Mouse (Mus musculus) mature B cell (primary cell): ENCODE results near the gene Fancc.

Source experiments
- in situ Hi-C: fragments of 300-500 bp; cut with MboI; formaldehyde crosslinking; loops from 2 replicates; pipeline ENCODE4 v1.14.3; 2019

The Fancc gene

DNA sequence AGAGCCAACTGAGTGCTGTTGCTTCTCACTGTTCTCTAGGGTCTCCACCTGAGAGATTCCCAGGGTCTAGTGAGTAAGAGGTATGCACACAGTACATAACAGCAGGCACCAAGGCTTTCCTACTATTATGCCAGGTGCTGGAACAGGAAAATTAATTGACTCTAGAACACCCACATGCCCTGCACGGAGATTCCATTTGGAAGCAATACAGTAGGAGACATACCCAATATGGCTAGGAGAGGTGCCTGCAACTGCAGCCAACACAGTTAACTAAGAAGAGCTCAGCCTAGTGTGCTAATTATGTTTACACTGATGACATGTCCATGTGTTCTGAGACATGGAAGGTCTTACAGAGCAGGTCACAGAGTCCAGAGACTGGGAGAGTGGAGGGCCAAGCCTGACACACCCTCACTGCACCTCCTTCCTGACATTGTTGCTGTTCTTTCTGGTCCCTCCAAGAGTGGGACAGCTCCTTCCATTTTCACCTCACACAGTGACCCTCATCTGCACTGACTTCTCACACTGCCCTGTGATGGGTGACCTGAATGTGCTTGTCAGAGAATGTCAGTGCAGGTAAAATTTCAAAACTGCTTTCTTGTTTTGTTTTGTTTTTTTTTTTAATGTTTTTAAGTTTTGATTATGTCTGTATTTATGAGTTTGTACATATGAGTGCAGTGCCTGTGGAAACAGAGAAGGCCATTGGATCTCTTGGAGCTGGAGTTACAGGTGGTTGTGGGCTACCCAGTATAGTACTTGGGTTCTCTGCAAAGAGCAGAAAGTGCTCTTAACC lies 234.7 kb downstream of the Fancc start:
- in situ Hi-C loops, result no loop called here

DNA sequence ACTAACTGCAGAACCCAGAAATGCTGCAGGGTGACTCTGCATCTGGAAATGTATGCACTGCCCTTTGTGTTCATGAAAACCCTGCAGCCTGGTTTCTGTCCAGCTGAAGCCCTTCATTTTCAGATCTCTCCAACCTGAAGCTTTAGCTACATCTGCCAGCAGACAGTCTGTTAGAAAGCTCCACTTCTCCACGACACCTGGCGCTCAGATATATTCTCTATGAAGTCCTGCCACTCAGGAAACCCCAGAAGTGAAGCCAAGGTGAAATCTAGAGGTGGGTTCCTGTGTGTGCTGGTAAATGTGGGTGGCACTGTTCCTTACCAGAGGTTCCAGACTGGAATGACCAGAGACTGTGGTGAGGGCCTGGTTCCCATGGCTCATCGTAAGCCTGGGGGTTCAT lies 235.4 kb downstream of the Fancc start:
- in situ Hi-C loops, result no loop called here

- in situ Hi-C loops, result no loop called here
Observed at GRCm38 (mm10) chr13:63260753-63261631, 236.1 kb downstream of the Fancc start.

DNA sequence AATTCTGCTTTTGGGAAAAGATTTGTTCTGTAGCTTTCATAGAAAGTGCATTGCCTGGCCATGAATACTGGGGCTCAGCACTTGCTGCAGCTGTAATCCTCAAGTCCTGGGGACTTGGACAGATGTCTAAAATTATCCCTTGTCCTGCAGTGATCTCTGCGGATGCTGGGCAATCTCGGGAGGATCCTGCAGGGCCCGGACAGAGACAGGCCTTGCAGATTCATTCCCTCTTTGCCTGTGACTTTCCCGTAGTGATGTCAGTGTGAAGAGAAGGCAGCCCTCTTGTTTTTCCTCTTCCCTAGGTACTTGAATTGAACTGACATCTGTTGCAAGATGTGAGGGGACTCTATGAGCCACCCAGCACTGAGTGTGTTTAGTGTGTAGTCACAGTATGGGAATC lies 236.9 kb downstream of the Fancc start:
- in situ Hi-C loops, result no loop called here

GRCm38 (mm10) chr13:63258671-63259070 lies 238.4 kb downstream of the Fancc start:
- in situ Hi-C loops, result no loop called here

GRCm38 (mm10) chr13:63258167-63258582 lies 238.9 kb downstream of the Fancc start:
- in situ Hi-C loops, result no loop called here

- in situ Hi-C loops, result no loop called here
Observed at GRCm38 (mm10) chr13:63256807-63257206, 240.3 kb downstream of the Fancc start.

DNA sequence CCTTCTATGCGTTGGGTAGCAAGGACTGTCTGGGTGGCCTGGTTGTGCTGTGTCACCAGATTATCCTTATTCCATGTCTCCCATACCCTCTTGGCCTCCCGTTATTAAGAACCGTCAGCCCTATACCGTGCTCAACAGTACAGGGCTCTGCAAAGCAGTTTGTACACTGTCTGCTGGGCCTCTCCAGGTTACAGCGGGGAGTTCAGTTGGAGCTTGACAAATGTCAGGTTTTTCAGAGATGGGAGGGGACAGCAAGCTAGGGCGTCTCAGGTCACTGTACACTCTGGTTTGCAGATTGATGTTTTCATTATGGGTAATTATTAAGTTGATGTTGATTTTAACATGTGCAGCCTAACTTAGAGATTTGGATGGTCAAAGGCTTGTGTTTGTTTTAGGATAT lies 240.9 kb downstream of the Fancc start:
- in situ Hi-C loops, result no loop called here

- in situ Hi-C loops, result no loop called here
Observed at GRCm38 (mm10) chr13:63255519-63256011, 241.5 kb downstream of the Fancc start.

- in situ Hi-C loops, result no loop called here
Observed at GRCm38 (mm10) chr13:63253886-63254636, 243.0 kb downstream of the Fancc start.

GRCm38 (mm10) chr13:63253147-63253546 lies 243.9 kb downstream of the Fancc start:
- in situ Hi-C loops, result no loop called here

- in situ Hi-C loops, result no loop called here
Observed at GRCm38 (mm10) chr13:63252295-63253010, 244.6 kb downstream of the Fancc start.

DNA sequence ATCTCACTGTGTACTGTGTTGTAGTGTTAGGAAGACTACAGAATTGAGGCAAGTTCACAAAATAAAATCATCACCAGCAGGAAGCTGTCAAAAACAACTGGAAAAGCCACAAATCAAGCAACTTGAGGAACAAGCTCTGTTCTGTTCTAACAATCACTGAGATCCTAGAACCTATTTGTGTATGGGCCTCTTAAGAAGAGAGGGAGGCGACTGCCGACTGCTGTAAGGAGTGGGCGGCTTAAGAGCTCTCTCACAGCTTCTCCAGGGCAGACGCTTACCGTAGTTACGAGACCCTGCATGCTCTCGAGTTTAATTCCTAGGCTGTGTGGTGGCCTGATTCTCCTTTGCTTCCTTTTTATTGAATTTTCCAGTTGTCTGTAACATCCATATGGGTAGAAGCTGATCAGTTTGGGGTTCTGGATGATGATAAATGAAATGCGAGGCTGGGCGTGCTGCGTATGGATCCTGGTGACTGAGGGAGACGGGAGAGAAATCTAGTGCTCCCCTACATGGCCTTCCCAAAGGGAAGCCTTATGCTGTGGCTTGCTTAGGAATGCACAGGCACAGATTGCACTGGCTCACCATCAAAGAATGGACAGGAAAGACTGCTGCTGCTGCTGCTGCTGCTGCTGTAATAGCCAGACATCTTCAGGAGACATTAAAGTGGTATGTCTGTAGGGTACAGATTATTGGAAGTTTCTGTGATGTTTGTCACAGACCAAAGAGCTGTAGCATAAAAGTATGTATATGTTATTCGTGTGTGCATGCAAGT lies 245.8 kb downstream of the Fancc start:
- in situ Hi-C loops, result no loop called here

DNA sequence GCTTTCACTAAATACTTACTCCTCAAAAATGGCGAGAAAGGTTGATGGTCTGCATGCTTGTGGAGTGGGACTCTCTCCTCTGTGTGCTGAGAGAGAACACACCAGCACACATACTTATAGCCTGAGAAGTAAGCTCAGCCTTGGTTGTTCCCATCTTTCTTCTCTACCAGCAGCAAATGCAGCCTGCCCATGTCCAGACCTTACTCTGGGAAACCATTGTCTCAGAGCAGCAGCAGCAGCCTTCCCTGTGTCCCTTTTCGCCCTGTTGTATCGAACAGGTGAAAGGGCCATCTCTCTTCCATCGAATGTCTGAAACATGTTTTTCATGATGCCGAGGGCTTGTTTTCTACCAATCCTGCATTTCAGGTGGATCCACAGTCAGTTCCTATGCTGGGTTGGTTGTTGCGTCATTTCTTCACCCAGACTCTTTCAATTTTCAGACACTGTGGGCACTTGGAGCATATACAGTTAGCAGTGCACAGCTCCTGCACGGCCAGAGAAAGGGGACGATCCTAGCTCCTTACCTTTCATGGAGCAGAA lies 246.6 kb downstream of the Fancc start:
- in situ Hi-C loops, result no loop called here

GRCm38 (mm10) chr13:63249741-63250431 lies 247.2 kb downstream of the Fancc start:
- in situ Hi-C loops, result no loop called here

DNA sequence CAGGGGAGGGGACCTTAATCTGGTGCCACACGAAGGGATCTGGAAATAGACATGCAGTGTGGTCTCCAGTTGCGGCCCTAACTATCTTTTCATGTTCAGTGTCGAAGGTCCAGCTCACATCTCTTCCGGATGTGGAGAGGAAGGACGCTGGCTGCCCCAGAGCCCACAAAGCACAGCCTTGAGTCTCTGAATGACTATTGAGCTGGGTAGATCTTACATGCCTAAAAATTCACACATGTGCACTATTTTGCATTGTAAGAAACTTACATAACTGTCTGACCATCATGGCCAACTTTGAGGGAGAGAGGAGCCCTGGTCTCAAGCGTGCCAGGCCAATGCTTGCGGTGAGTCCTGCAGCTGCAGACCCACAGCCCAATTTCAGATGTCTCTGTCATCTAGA lies 247.9 kb downstream of the Fancc start:
- in situ Hi-C loops, result no loop called here

DNA sequence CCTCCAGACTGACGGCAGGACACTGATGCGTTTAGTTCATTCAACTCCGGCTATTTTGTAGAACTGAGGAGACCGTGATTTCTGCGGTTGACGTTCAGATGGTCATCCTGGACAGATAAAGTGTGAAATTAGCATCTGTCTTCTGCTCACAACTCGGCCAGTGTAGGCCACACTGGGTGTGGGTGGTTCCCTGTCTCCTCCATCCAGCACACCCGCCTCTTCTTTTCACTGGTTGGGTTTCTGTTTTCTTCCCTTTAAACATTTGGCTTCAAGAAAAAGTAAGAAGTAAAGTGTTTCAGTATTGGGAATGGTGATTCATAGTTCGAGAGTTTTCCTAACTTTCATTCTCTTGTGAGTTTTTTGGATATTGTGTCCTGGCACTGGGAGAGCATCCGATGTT lies 248.8 kb downstream of the Fancc start:
- in situ Hi-C loops, result no loop called here

GRCm38 (mm10) chr13:63247631-63248030 lies 249.4 kb downstream of the Fancc start:
- in situ Hi-C loops, result no loop called here

GRCm38 (mm10) chr13:63247041-63247440 lies 250.0 kb downstream of the Fancc start:
- in situ Hi-C loops, result no loop called here
